Mouse (Mus musculus) spleen, adult 2 months (tissue): ENCODE data around the gene Plet1.

Source experiments
- CTCF ChIP-seq: fragments of 200-500 bp; IDR thresholded peaks from 2 replicates; pipeline ENCODE4 v1.5.1; 2011; ENCODE audit warnings: mild to moderate bottlenecking, inconsistent platforms; ENCODE audit not compliant: insufficient read depth, insufficient read length, insufficient replicate concordance; ENCODE audit errors: extremely low read depth
- POLR2A ChIP-seq: fragments of 200-500 bp; IDR thresholded peaks from 2 replicates; pipeline ENCODE4 v1.6.1; 2011; ENCODE audit warnings: low read depth, low read length, inconsistent platforms

DNA sequence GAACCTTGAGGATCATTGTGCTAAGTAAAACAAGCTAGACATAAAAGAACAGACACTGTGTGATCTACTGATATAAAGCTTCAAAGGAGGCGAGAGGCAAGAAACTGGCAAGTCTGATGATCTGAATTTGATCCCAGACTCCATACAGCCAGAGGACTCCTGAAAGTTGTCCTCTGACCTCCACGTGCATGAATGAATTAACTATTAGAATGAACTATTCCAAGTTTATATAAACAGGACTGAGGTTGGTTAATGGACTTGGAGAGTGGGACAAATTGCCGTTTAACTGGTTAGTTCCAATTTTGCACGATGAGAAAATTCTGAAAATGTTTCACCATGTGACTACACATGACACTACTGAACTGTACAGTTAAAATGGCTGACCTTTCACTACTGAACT lies 54.6 kb downstream of the Plet1 start:
- no peak for TF ChIP-seq POLR2A
- no peak for TF ChIP-seq CTCF
